8 mouse cellular contexts compared by ENCODE assay signal in genomic region chr5:32713042-32713702, GRCm38 (mm10).
DNase-seq lines count a peak whose midpoint lies in the region; ATAC-seq and TF ChIP-seq lines count a peak whose summit lies in the region.

No protein-coding gene starts in this region.

- peak; percentile 57; the same call in 1 of the 2 replicates for ATAC-seq in midbrain, embryonic 12.5 days (ENCODE audit: low FRiP score, low read depth)

- no peaks in the 10 kb centered on the region for H3K36me3 ChIP-seq in liver, adult 2 months (ENCODE audit: control insufficient read depth, insufficient read depth, low read length)
- H3K36me3 ChIP-seq in hindbrain, embryonic 10.5 days: no peaks in the 10 kb centered on the region
- H3K36me3 ChIP-seq in midbrain, embryonic 12.5 days: no peaks in the 10 kb centered on the region

- H3K4me2 ChIP-seq in midbrain, embryonic 12.5 days (replicated peaks): peak overlapping the region; percentile 72

- peaks cover 12% of the 10 kb centered on the region for H3K4me1 ChIP-seq in liver, adult 2 months (ENCODE audit: control insufficient read depth, insufficient read depth, low read length)
- H3K4me1 ChIP-seq in bone marrow macrophage, adult 2 months (ENCODE audit: control insufficient read depth, insufficient read depth, low read length): peaks cover 2% of the 10 kb centered on the region
- H3K4me1 ChIP-seq in hindbrain, embryonic 10.5 days (replicated peaks): peaks cover 7% of the 10 kb centered on the region
- peaks cover 10% of the 10 kb centered on the region; the same call in 1 of the 2 replicates for H3K4me1 ChIP-seq in midbrain, embryonic 12.5 days

- intact Hi-C loops in gastrocnemius, postnatal 36 days (cut with DNase I): no loop called here

- no peaks in the 10 kb centered on the region for H3K79me2 ChIP-seq in liver, adult 2 months (ENCODE audit: control insufficient read depth, insufficient read depth, low read length)

- peak overlapping the region; percentile 70 for H3K4me3 ChIP-seq in liver, adult 2 months (ENCODE audit: insufficient read depth, low read depth, low read length)
- peak overlapping the region; percentile 73 for H3K4me3 ChIP-seq in bone marrow macrophage, adult 2 months (ENCODE audit: insufficient read depth, low read length)
- H3K4me3 ChIP-seq in hindbrain, embryonic 10.5 days: peak overlapping the region; percentile 66
- peak overlapping the region; percentile 66 for H3K4me3 ChIP-seq in midbrain, embryonic 12.5 days

- H3K27me3 ChIP-seq in liver, adult 2 months (ENCODE audit: control insufficient read depth, insufficient read depth, low read length): no peaks in the 10 kb centered on the region
- H3K27me3 ChIP-seq in hindbrain, embryonic 10.5 days (ENCODE audit: insufficient read depth, poor library complexity, severe bottlenecking): no peaks in the 10 kb centered on the region
- H3K27me3 ChIP-seq in midbrain, embryonic 12.5 days: no peaks in the 10 kb centered on the region

- no peak for TF ChIP-seq POLR2A in liver, adult 2 months (IDR thresholded peaks at IDR 0.05; ENCODE audit: extremely low read depth, insufficient read depth, low read length)
- no peak for TF ChIP-seq POLR2A in bone marrow macrophage, adult 2 months (IDR thresholded peaks at IDR 0.05; ENCODE audit: borderline replicate concordance, low read depth, low read length)

- peak overlapping the region; percentile 70 for H3K9ac ChIP-seq in liver, adult 2 months (ENCODE audit: low read depth, low read length)
- H3K9ac ChIP-seq in midbrain, embryonic 12.5 days (replicated peaks): peak overlapping the region; percentile 66

- no peak for TF ChIP-seq CTCF in liver, adult 2 months (IDR thresholded peaks at IDR 0.05; ENCODE audit: low read depth, low read length)
- no peak for TF ChIP-seq CTCF in bone marrow macrophage, adult 2 months (IDR thresholded peaks at IDR 0.05; ENCODE audit: low read depth, low read length)

- H3K9me3 ChIP-seq in hindbrain, embryonic 10.5 days: no peaks in the 10 kb centered on the region
- H3K9me3 ChIP-seq in midbrain, embryonic 12.5 days: no peaks in the 10 kb centered on the region

- 16% methylated on average over 2 of the region's 2 CpGs for WGBS in liver, adult 2 months
- WGBS in hindbrain, embryonic 10.5 days: 24% methylated on average over 2 of the region's 2 CpGs
- WGBS in midbrain, embryonic 12.5 days: 24% methylated on average over 2 of the region's 2 CpGs

- peak; percentile 54 for DNase-seq in liver, adult 2 months (ENCODE audit: extremely low read depth, low read depth, low spot score)
- no peak for DNase-seq in liver
- no peak for DNase-seq in hindbrain, embryonic 10.5 days (ENCODE audit: low spot score)
- DNase-seq in natural killer cell, adult 2 months (ENCODE audit: low spot score in 2 of 2): no peak
- DNase-seq in gastrocnemius, postnatal 36 days: no peak
- DNase-seq in adrenal gland, adult 8-10 months: no peak

- peak overlapping the region; percentile 45 for H3K27ac ChIP-seq in liver, adult 2 months (replicated peaks; ENCODE audit: insufficient read depth, low read depth, low read length)
- H3K27ac ChIP-seq in bone marrow macrophage, adult 2 months (ENCODE audit: insufficient read depth, low read depth, low read length): peak overlapping the region; percentile 55
- peak overlapping the region; percentile 87 for H3K27ac ChIP-seq in hindbrain, embryonic 10.5 days
- peak overlapping the region; percentile 82 for H3K27ac ChIP-seq in midbrain, embryonic 12.5 days (replicated peaks)
